Mouse (Mus musculus) embryonic facial prominence, embryonic 14.5 days (tissue): ENCODE data around the gene Igfbp6. TPM values are rescaled to one million over a fixed set of nuclear protein-coding genes. Genes with fewer than 3 reads are reported as not detected.

Experiments used
- ATAC-seq: fragments of 200-750 bp; cut with Nextera tagmentation; 2 replicates; pipeline ENCODE4 v1.8.0; 2017; ENCODE audit warnings: low read depth, moderate number of reproducible peaks, moderate TSS enrichment
- DNase-seq: peaks from one replicate; pipeline ENCODE4 v3.0.0-alpha.2; 2015; ENCODE audit warnings: low spot score
- H3K27ac ChIP-seq: fragments of 300-500 bp; sonication (generic); replicated peaks from 2 replicates; pipeline ENCODE4 v1.5.1; 2014; ENCODE audit warnings: low read depth, mild to moderate bottlenecking, low read length, moderate library complexity
- H3K27me3 ChIP-seq: fragments of 300-500 bp; sonication (generic); replicated peaks from 2 replicates; pipeline ENCODE4 v1.6.1; 2014; ENCODE audit warnings: low read length; ENCODE audit not compliant: control insufficient read depth, insufficient read depth
- H3K36me3 ChIP-seq: fragments of 300-500 bp; sonication (generic); 2 replicates; pipeline ENCODE4 v1.6.1; 2014; ENCODE audit warnings: low read length, mixed read lengths; ENCODE audit not compliant: control insufficient read depth, insufficient read depth
- H3K4me1 ChIP-seq: fragments of 300-500 bp; sonication (generic); 2 replicates; pipeline ENCODE4 v1.6.1; 2014; ENCODE audit warnings: antibody characterized with exemption, low read length; ENCODE audit not compliant: control insufficient read depth, insufficient read depth
- H3K4me2 ChIP-seq: fragments of 300-500 bp; sonication (generic); 2 replicates; pipeline ENCODE4 v1.6.1; 2014; ENCODE audit warnings: low read depth, mild to moderate bottlenecking, low read length, moderate library complexity, mixed read lengths
- H3K4me3 ChIP-seq: fragments of 300-500 bp; sonication (generic); 2 replicates; pipeline ENCODE4 v1.5.1; 2014; ENCODE audit warnings: low read depth, mild to moderate bottlenecking, low read length
- H3K9ac ChIP-seq: fragments of 300-500 bp; sonication (generic); 2 replicates; pipeline ENCODE4 v1.6.1; 2014; ENCODE audit warnings: low read depth, mild to moderate bottlenecking, low read length, moderate library complexity, mixed read lengths
- H3K9me3 ChIP-seq: fragments of 300-500 bp; sonication (generic); 2 replicates; pipeline ENCODE4 v1.6.1; 2016; ENCODE audit warnings: low read length; ENCODE audit not compliant: control insufficient read depth
- WGBS: fragments of 180-500 bp; shearing (Covaris S2); extraction: QIAGEN DNeasy Blood & Tissue Kit; methylation state at CpG from one replicate; pipeline ENCODE4 v1.1.7; 2014; 5-methylcytosine and 5-hydroxymethylcytosine counted together
- polyA plus RNA-seq: library from polyadenylated mRNA; unstranded; fragments of >200 nt; fragmentation: Nextera tagmentation; extraction: Ambion mirVana; gene quantifications from 2 replicates; pipeline ENCODE4 v1.2.1, GENCODE M21; 2014

Igfbp6 gene
- polyA plus RNA-seq = 15.0 and 20.1 TPM in 2 replicates

GRCm38 (mm10) chr15:102144274-102144711, at the start of gene Igfbp6:
Gene Igfbp6, plus strand, starts transcription at chr15:102144362.
- no peaks in the 10 kb centered on the region for H3K36me3 ChIP-seq
- H3K4me1 ChIP-seq = peaks cover 11% of the 10 kb centered on the region; the same call in 1 of the 2 replicates
- DNase-seq (no peak), ATAC-seq (no peak)
- peak within 1 kb of the TSS; percentile 21; the same call in 1 of the 2 replicates for H3K9ac ChIP-seq
- H3K9me3 ChIP-seq = no peaks in the 10 kb centered on the region
- peaks cover 32% of the 10 kb centered on the region for H3K27me3 ChIP-seq
- WGBS = 5% methylated on average over 19 of the region's 22 CpGs
- H3K27ac ChIP-seq = no peak within 1 kb of the TSS
- H3K4me2 ChIP-seq = peak within 1 kb of the TSS; percentile 48
- H3K4me3 ChIP-seq = peak within 1 kb of the TSS; percentile 28

GRCm38 (mm10) chr15:102094988-102095387, 49.2 kb upstream of the Igfbp6 start:
- Histone ChIP-seq H3K4me1 (peaks cover 22% of the 10 kb centered on the region), H3K9me3 (no peaks in the 10 kb centered on the region), H3K27ac (no peak overlapping the region), H3K9ac (no peak overlapping the region), H3K27me3 (no peaks in the 10 kb centered on the region), H3K4me2 (no peak overlapping the region), H3K36me3 (peaks cover 71% of the 10 kb centered on the region), H3K4me3 (no peak overlapping the region)
- DNase-seq = no peak
- 77% methylated on average over 16 of the region's 16 CpGs for WGBS
- ATAC-seq = no peak

GRCm38 (mm10) chr15:102097147-102097915, 46.8 kb upstream of the Igfbp6 start:
- no peak overlapping the region for H3K9ac ChIP-seq
- ATAC-seq (no peak), DNase-seq (no peak)
- WGBS = 79% methylated on average over 8 of the region's 8 CpGs
- peaks cover 36% of the 10 kb centered on the region for H3K4me1 ChIP-seq
- H3K27me3 ChIP-seq = no peaks in the 10 kb centered on the region
- peak overlapping the region; percentile 99 for H3K27ac ChIP-seq
- H3K4me2 ChIP-seq = no peak overlapping the region
- H3K4me3 ChIP-seq = no peak overlapping the region
- peaks cover 48% of the 10 kb centered on the region for H3K36me3 ChIP-seq
- H3K9me3 ChIP-seq = no peaks in the 10 kb centered on the region

GRCm38 (mm10) chr15:102097991-102098555, 46.1 kb upstream of the Igfbp6 start:
- peak overlapping the region; percentile 65 for H3K4me2 ChIP-seq
- no peaks in the 10 kb centered on the region for H3K9me3 ChIP-seq
- peak overlapping the region; percentile 71; the same call in 1 of the 2 replicates for H3K9ac ChIP-seq
- H3K4me3 ChIP-seq = peak overlapping the region; percentile 63; the same call in 1 of the 2 replicates
- ATAC-seq (no peak), DNase-seq (peak; percentile 86)
- peaks cover 41% of the 10 kb centered on the region for H3K36me3 ChIP-seq
- peak overlapping the region; percentile 99 for H3K27ac ChIP-seq
- 17% methylated on average over 5 of the region's 5 CpGs for WGBS
- peaks cover 43% of the 10 kb centered on the region for H3K4me1 ChIP-seq
- no peaks in the 10 kb centered on the region for H3K27me3 ChIP-seq

GRCm38 (mm10) chr15:102099260-102099659, 44.9 kb upstream of the Igfbp6 start:
- no peak for ATAC-seq
- Histone ChIP-seq H3K4me2 (peak overlapping the region; percentile 65), H3K9me3 (no peaks in the 10 kb centered on the region), H3K9ac (peak overlapping the region; percentile 71), H3K4me3 (peak overlapping the region; percentile 63), H3K4me1 (peaks cover 55% of the 10 kb centered on the region), H3K27ac (peak overlapping the region; percentile 99), H3K36me3 (peaks cover 29% of the 10 kb centered on the region), H3K27me3 (no peaks in the 10 kb centered on the region)
- 31% methylated on average over 5 of the region's 5 CpGs for WGBS
- DNase-seq = peak; percentile 55

GRCm38 (mm10) chr15:102099771-102100160, 44.4 kb upstream of the Igfbp6 start:
- Histone ChIP-seq H3K4me3 (peak overlapping the region; percentile 63), H3K4me2 (peak overlapping the region; percentile 65), H3K9me3 (no peaks in the 10 kb centered on the region), H3K27me3 (no peaks in the 10 kb centered on the region), H3K36me3 (peaks cover 27% of the 10 kb centered on the region), H3K4me1 (peaks cover 59% of the 10 kb centered on the region), H3K27ac (peak overlapping the region; percentile 99), H3K9ac (peak overlapping the region; percentile 71)
- DNase-seq (no peak), ATAC-seq (no peak)
- 16% methylated on average over 8 of the region's 8 CpGs for WGBS

GRCm38 (mm10) chr15:102100161-102100981, 43.8 kb upstream of the Igfbp6 start, which contains the start of gene Tns2:
Gene Tns2, plus strand, starts transcription at chr15:102100413.
- Histone ChIP-seq H3K9me3 (no peaks in the 10 kb centered on the region), H3K4me3 (peak within 1 kb of the TSS; percentile 63), H3K36me3 (peaks cover 26% of the 10 kb centered on the region), H3K27me3 (no peaks in the 10 kb centered on the region), H3K27ac (peak within 1 kb of the TSS; percentile 99), H3K9ac (peak within 1 kb of the TSS; percentile 71), H3K4me1 (peaks cover 61% of the 10 kb centered on the region), H3K4me2 (peak within 1 kb of the TSS; percentile 65)
- peak; percentile 92 for DNase-seq
- WGBS = 1% methylated on average over 19 of the region's 82 CpGs
- peak; percentile 55 for ATAC-seq

GRCm38 (mm10) chr15:102100996-102101671, 43.0 kb upstream of the Igfbp6 start:
- H3K4me2 ChIP-seq = peak overlapping the region; percentile 65
- peaks cover 25% of the 10 kb centered on the region for H3K36me3 ChIP-seq
- 7% methylated on average over 10 of the region's 10 CpGs for WGBS
- peak overlapping the region; percentile 63 for H3K4me3 ChIP-seq
- H3K9ac ChIP-seq = peak overlapping the region; percentile 71
- peaks cover 68% of the 10 kb centered on the region for H3K4me1 ChIP-seq
- H3K27me3 ChIP-seq = no peaks in the 10 kb centered on the region
- ATAC-seq = peak; percentile 51
- peak; percentile 93 for DNase-seq
- H3K27ac ChIP-seq = peak overlapping the region; percentile 99
- no peaks in the 10 kb centered on the region for H3K9me3 ChIP-seq
